Mouse (Mus musculus): ENCODE measurements around the gene Gm29609.

Gm29609 gene

GRCm38 (mm10) chr5:31198616-31199320 lies 19.1 kb upstream of the Gm29609 start:
- in situ Hi-C loops (cut with MboI, MseI) = loop anchor here (10.0 kb wide), 1 partner anchor 964 kb away; the partner anchor contains the start of gene Selenoi

GRCm38 (mm10) chr5:31198170-31198569 lies 18.5 kb upstream of the Gm29609 start:
- in situ Hi-C loops (cut with MboI, MseI) = loop anchor here (10.0 kb wide), 1 partner anchor 963 kb away; the partner anchor contains the start of gene Selenoi

GRCm38 (mm10) chr5:31197072-31197471 lies 17.4 kb upstream of the Gm29609 start:
- in situ Hi-C loops (cut with MboI, MseI) = loop anchor here (10.0 kb wide), 1 partner anchor 962 kb away; the partner anchor contains the start of gene Selenoi

- in situ Hi-C loops (cut with MboI, MseI) = loop anchor here (10.0 kb wide), 1 partner anchor 961 kb away; the partner anchor contains the start of gene Selenoi
Measured at GRCm38 (mm10) chr5:31196207-31196606, 16.5 kb upstream of the Gm29609 start.

- in situ Hi-C loops (cut with MboI, MseI) = loop anchor here (10.0 kb wide), 1 partner anchor 961 kb away; the partner anchor contains the start of gene Selenoi
Measured at GRCm38 (mm10) chr5:31195671-31196070, 16.0 kb upstream of the Gm29609 start.

- in situ Hi-C loops (cut with MboI, MseI) = loop anchor here (10.0 kb wide), 1 partner anchor 960 kb away; the partner anchor contains the start of gene Selenoi
Measured at GRCm38 (mm10) chr5:31194486-31195485, 15.1 kb upstream of the Gm29609 start.

GRCm38 (mm10) chr5:31193631-31194281 lies 14.0 kb upstream of the Gm29609 start:
- in situ Hi-C loops (cut with MboI, MseI) = loop anchor here (10.0 kb wide), 1 partner anchor 959 kb away; the partner anchor contains the start of gene Selenoi

GRCm38 (mm10) chr5:31192939-31193630 lies 13.4 kb upstream of the Gm29609 start, which contains the start of the genes Snx17 and Eif2b4:
Gene Snx17 (plus strand): TSS chr5:31193227.
Gene Eif2b4 (minus strand): TSS chr5:31193430.
- in situ Hi-C loops (cut with MboI, MseI) = loop anchor here (10.0 kb wide), 1 partner anchor 958 kb away; the partner anchor contains the start of gene Selenoi

- in situ Hi-C loops (cut with MboI, MseI) = loop anchor here (10.0 kb wide), 1 partner anchor 957 kb away; the partner anchor contains the start of gene Selenoi
Measured at GRCm38 (mm10) chr5:31192045-31192938, 12.6 kb upstream of the Gm29609 start.

GRCm38 (mm10) chr5:31190201-31190600 lies 10.5 kb upstream of the Gm29609 start:
- in situ Hi-C loops (cut with MboI, MseI) = loop anchor here (10.0 kb wide), 1 partner anchor 955 kb away; the partner anchor contains the start of gene Selenoi

GRCm38 (mm10) chr5:31188223-31188840 lies 8.6 kb upstream of the Gm29609 start:
- in situ Hi-C loops (cut with MboI, MseI) = loop anchor here (10.0 kb wide), 1 partner anchor 336 kb away; the partner anchor contains the start of genes Slc4a1ap and Supt7l

- in situ Hi-C loops (cut with MboI, MseI) = loop anchor here (10.0 kb wide), 1 partner anchor 341 kb away; the partner anchor contains the start of genes Slc4a1ap and Supt7l
Measured at GRCm38 (mm10) chr5:31183678-31184077, 4.0 kb upstream of the Gm29609 start.

- in situ Hi-C loops (cut with MboI, MseI) = loop anchor here (10.0 kb wide), 1 partner anchor 344 kb away; the partner anchor contains the start of genes Slc4a1ap and Supt7l
Measured at GRCm38 (mm10) chr5:31181183-31181770, 1.6 kb upstream of the Gm29609 start.

GRCm38 (mm10) chr5:31179301-31179765 lies 378 bp downstream of the Gm29609 start:
- in situ Hi-C loops (cut with MboI, MseI) = loop anchor here (10.0 kb wide), 1 partner anchor 125 kb away; the partner anchor contains the start of gene Cad

GRCm38 (mm10) chr5:31168630-31169029 lies 11.1 kb downstream of the Gm29609 start:
- in situ Hi-C loops (cut with MboI, MseI) = no loop called here

- in situ Hi-C loops (cut with MboI, MseI) = no loop called here
Measured at GRCm38 (mm10) chr5:31164878-31165277, 14.8 kb downstream of the Gm29609 start.

- in situ Hi-C loops (cut with MboI, MseI) = no loop called here
Measured at GRCm38 (mm10) chr5:31162462-31162861, 17.2 kb downstream of the Gm29609 start.

GRCm38 (mm10) chr5:31154152-31154553 lies 25.6 kb downstream of the Gm29609 start, which contains the start of gene Mpv17:
Gene Mpv17 (minus strand): TSS chr5:31154251.
- in situ Hi-C loops (cut with MboI, MseI) = no loop called here
